Mouse (Mus musculus) G1E (cell line): ENCODE results near the gene Fmnl2. TPM values are rescaled to one million over a fixed set of nuclear protein-coding genes. Genes with fewer than 3 reads are reported as not detected.

ENCODE experiments used
- ATAC-seq: 2 replicates; pipeline ENCODE4 v1.8.0; 2016; ENCODE audit warnings: mild to moderate bottlenecking; ENCODE audit not compliant: insufficient number of reproducible peaks, poor library complexity, low FRiP score, severe bottlenecking; ENCODE audit errors: extremely low read depth
- DNase-seq: peaks from one replicate; pipeline ENCODE4 v3.0.0; 2012; ENCODE audit warnings: low spot score
- H3K27me3 ChIP-seq: 2 replicates; pipeline ENCODE4 v1.6.1; 2012; ENCODE audit warnings: mild to moderate bottlenecking, low read length, inconsistent platforms; ENCODE audit not compliant: insufficient read depth
- H3K36me3 ChIP-seq: replicated peaks from 2 replicates; pipeline ENCODE3; 2012; ENCODE audit warnings: mild to moderate bottlenecking, inconsistent platforms
- H3K4me1 ChIP-seq: 2 replicates; pipeline ENCODE4 v1.6.1; 2012; ENCODE audit warnings: low read depth, low read length, inconsistent platforms, mixed read lengths; ENCODE audit not compliant: insufficient read depth
- H3K4me3 ChIP-seq: 2 replicates; pipeline ENCODE4 v1.5.1; 2012; ENCODE audit warnings: low read depth, mild to moderate bottlenecking, inconsistent platforms, low read length, moderate library complexity, mixed read lengths
- H3K9me3 ChIP-seq: replicated peaks from 2 replicates; pipeline ENCODE4 v1.6.1; 2012; ENCODE audit warnings: inconsistent platforms
- CTCF ChIP-seq: IDR thresholded peaks from 2 replicates; pipeline ENCODE4 v1.5.1; 2012; ENCODE audit warnings: low read depth, low read length, inconsistent platforms, mixed read lengths
- GATA1 ChIP-seq: IDR thresholded peaks from 2 replicates; pipeline ENCODE4 v1.6.1; 2012; ENCODE audit warnings: borderline replicate concordance, low read length, inconsistent platforms, mixed read lengths
- GATA2 ChIP-seq: IDR thresholded peaks from 2 replicates; pipeline ENCODE4 v1.6.1; 2012; ENCODE audit warnings: low read depth, low read length, inconsistent platforms, borderline replicate concordance
- POLR2AphosphoS5 ChIP-seq: IDR thresholded peaks from 2 replicates; pipeline ENCODE4 v1.6.1; 2012; ENCODE audit warnings: low read depth, low read length, inconsistent platforms; ENCODE audit not compliant: insufficient replicate concordance
- TAL1 ChIP-seq: conservative IDR thresholded peaks from 2 replicates; pipeline ENCODE4 v1.6.1; 2012; ENCODE audit warnings: low read depth, low read length, inconsistent platforms, mixed read lengths
- polyA plus RNA-seq: library from polyadenylated mRNA; stranded (reverse); fragments of >175 nt; gene quantifications from 2 replicates; pipeline ENCODE4 v1.2.3, GENCODE M21; 2012
- total RNA-seq, 2 experiments: library from RNA; stranded (forward) in 1 of 2; stranded (reverse) in 1 of 2; fragments of 200-1000 nt in 1 of 2; fragments of >200 nt in 1 of 2; fragmentation: Nextera tagmentation in 1 of 2; gene quantifications; 2 replicates each; pipeline ENCODE4 v1.2.3; 2014 to 2017

Gene Fmnl2
- total and polyA plus RNA-seq, 3 experiments: not detected

GRCm38 (mm10) chr2:52872636-52873035, 15.0 kb downstream of the Fmnl2 start:
- TF ChIP-seq TAL1: no peak
- no peak for TF ChIP-seq GATA1
- TF ChIP-seq CTCF: no peak
- no peak for TF ChIP-seq POLR2AphosphoS5
- no peak for TF ChIP-seq GATA2
- no peak overlapping the region for H3K4me3 ChIP-seq
- no peaks in the 10 kb centered on the region for H3K9me3 ChIP-seq
- no peaks in the 10 kb centered on the region for H3K27me3 ChIP-seq
- no peaks in the 10 kb centered on the region for H3K36me3 ChIP-seq
- DNase-seq: no peak
- ATAC-seq: no peak
- no peaks in the 10 kb centered on the region for H3K4me1 ChIP-seq

- H3K9me3 ChIP-seq: no peaks in the 10 kb centered on the region
- no peak for ATAC-seq
- no peak overlapping the region for H3K4me3 ChIP-seq
- TF ChIP-seq CTCF: no peak
- no peak for TF ChIP-seq POLR2AphosphoS5
- TF ChIP-seq GATA1: no peak
- TF ChIP-seq GATA2: no peak
- no peak for TF ChIP-seq TAL1
- no peaks in the 10 kb centered on the region for H3K27me3 ChIP-seq
- H3K36me3 ChIP-seq: no peaks in the 10 kb centered on the region
- DNase-seq: no peak
- no peaks in the 10 kb centered on the region for H3K4me1 ChIP-seq
Measured at GRCm38 (mm10) chr2:52873276-52874063, 15.8 kb downstream of the Fmnl2 start.

- no peak for DNase-seq
- Histone ChIP-seq H3K4me3 (no peak overlapping the region), H3K36me3 (no peaks in the 10 kb centered on the region), H3K27me3 (no peaks in the 10 kb centered on the region), H3K9me3 (no peaks in the 10 kb centered on the region), H3K4me1 (no peaks in the 10 kb centered on the region)
- ATAC-seq: no peak
- TF ChIP-seq GATA2 (no peak), GATA1 (no peak), POLR2AphosphoS5 (no peak), TAL1 (no peak), CTCF (no peak)
Measured at GRCm38 (mm10) chr2:52874721-52875120, 17.1 kb downstream of the Fmnl2 start.

- Histone ChIP-seq H3K9me3 (no peaks in the 10 kb centered on the region), H3K4me1 (no peaks in the 10 kb centered on the region), H3K4me3 (no peak overlapping the region), H3K27me3 (no peaks in the 10 kb centered on the region), H3K36me3 (no peaks in the 10 kb centered on the region)
- TF ChIP-seq TAL1 (no peak), POLR2AphosphoS5 (no peak), GATA2 (no peak), GATA1 (no peak), CTCF (no peak)
- DNase-seq: no peak
- ATAC-seq: no peak
Measured at GRCm38 (mm10) chr2:52875801-52876200, 18.1 kb downstream of the Fmnl2 start.

DNA sequence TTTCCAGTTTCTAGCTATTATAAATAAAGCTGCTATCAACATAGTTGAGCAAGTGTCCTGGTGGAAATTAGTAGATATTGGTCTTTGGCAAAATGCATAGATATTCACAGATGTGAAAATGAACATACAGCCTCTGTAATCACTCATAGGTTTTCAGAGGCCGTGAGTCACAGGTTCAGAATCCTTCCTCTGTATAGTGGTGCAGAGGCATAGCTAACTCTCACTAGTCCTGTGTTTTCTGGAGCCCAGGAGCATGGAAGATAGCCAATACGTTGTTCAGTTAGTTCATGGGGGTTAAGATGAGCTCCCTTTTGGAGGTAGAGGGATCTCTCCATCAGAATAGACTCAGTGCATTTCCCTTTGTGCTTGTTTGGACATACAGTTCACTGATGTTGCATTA, 25.7 kb downstream of the Fmnl2 start:
- TF ChIP-seq CTCF (no peak), TAL1 (no peak), POLR2AphosphoS5 (no peak)
- H3K4me1 ChIP-seq: no peaks in the 10 kb centered on the region
- no peak overlapping the region for H3K4me3 ChIP-seq
- DNase-seq (no peak), ATAC-seq (no peak)
- H3K27me3 ChIP-seq: no peaks in the 10 kb centered on the region
- no peaks in the 10 kb centered on the region for H3K9me3 ChIP-seq
- no peaks in the 10 kb centered on the region for H3K36me3 ChIP-seq

DNA sequence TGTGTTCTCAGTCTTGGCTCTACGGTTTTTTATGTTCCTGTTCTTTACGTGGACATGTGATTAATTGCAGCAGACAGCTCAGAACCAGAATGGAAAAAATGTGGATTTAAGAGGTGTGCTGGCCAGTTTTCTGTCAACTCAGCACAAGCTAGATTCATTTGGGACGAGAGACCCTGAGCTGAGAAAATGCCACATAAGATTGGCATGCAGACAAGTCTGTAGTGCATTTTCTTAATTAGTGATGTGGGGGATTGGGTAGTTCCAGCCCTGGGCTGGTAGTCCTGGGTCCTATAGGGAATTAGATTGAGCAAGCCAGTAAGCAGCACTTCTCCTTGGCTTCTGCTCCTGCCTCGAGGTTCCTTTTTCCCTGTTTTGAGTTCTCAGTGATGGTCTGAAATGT, 26.4 kb downstream of the Fmnl2 start:
- ATAC-seq (no peak), DNase-seq (no peak)
- H3K36me3 ChIP-seq: no peaks in the 10 kb centered on the region
- H3K9me3 ChIP-seq: no peaks in the 10 kb centered on the region
- H3K4me1 ChIP-seq: no peaks in the 10 kb centered on the region
- no peak overlapping the region for H3K4me3 ChIP-seq
- no peak for TF ChIP-seq POLR2AphosphoS5
- no peak for TF ChIP-seq TAL1
- no peak for TF ChIP-seq GATA1
- no peak for TF ChIP-seq GATA2
- no peak for TF ChIP-seq CTCF
- no peaks in the 10 kb centered on the region for H3K27me3 ChIP-seq

- H3K36me3 ChIP-seq: no peaks in the 10 kb centered on the region
- ATAC-seq: no peak
- TF ChIP-seq TAL1 (no peak), POLR2AphosphoS5 (no peak), GATA1 (no peak), GATA2 (no peak), CTCF (no peak)
- no peak for DNase-seq
- H3K4me1 ChIP-seq: no peaks in the 10 kb centered on the region
- no peaks in the 10 kb centered on the region for H3K27me3 ChIP-seq
- H3K9me3 ChIP-seq: no peaks in the 10 kb centered on the region
- H3K4me3 ChIP-seq: no peak overlapping the region
Measured at GRCm38 (mm10) chr2:52885071-52885470, 27.4 kb downstream of the Fmnl2 start.
